Mouse (Mus musculus) kidney, postnatal 0 days (tissue): ENCODE measurements around the gene Man1c1. TPM values are rescaled to one million over a fixed set of nuclear protein-coding genes. Genes with fewer than 3 reads are reported as not detected.

Experiments
- ATAC-seq: fragments of 200-750 bp; cut with Nextera tagmentation; replicated peaks from 2 replicates; pipeline ENCODE4 v1.8.0; 2017; ENCODE audit warnings: low read depth, moderate number of reproducible peaks, moderate TSS enrichment, moderate library complexity; ENCODE audit not compliant: low FRiP score
- DNase-seq: peaks from one replicate; pipeline ENCODE4 v3.0.0-alpha.2; 2016; ENCODE audit warnings: low spot score
- H3K27ac ChIP-seq: fragments of 300-500 bp; sonication (generic); 2 replicates; pipeline ENCODE4 v1.5.1; 2014; ENCODE audit warnings: mild to moderate bottlenecking
- H3K27me3 ChIP-seq: fragments of 300-500 bp; sonication (generic); 2 replicates; pipeline ENCODE4 v1.6.1; 2014; ENCODE audit warnings: low read length, mixed read lengths; ENCODE audit not compliant: insufficient read depth
- H3K36me3 ChIP-seq: fragments of 300-500 bp; sonication (generic); 2 replicates; pipeline ENCODE4 v1.6.1; 2014; ENCODE audit warnings: low read length, mixed read lengths; ENCODE audit not compliant: insufficient read depth
- H3K4me1 ChIP-seq: fragments of 300-500 bp; sonication (generic); replicated peaks from 2 replicates; pipeline ENCODE4 v1.6.1; 2014; ENCODE audit warnings: antibody characterized with exemption, low read length, mixed read lengths; ENCODE audit not compliant: insufficient read depth
- H3K4me2 ChIP-seq: fragments of 300-500 bp; sonication (generic); 2 replicates; pipeline ENCODE4 v1.6.1; 2014; ENCODE audit warnings: mild to moderate bottlenecking, low read length, moderate library complexity, mixed read lengths
- H3K4me3 ChIP-seq: fragments of 300-500 bp; sonication (generic); replicated peaks from 2 replicates; pipeline ENCODE4 v1.5.1; 2014; ENCODE audit warnings: low read depth, low read length
- H3K9ac ChIP-seq: fragments of 300-500 bp; sonication (generic); 2 replicates; pipeline ENCODE4 v1.6.1; 2014; ENCODE audit warnings: low read depth, low read length
- H3K9me3 ChIP-seq: fragments of 300-500 bp; sonication (generic); replicated peaks from 2 replicates; pipeline ENCODE4 v1.6.1; 2016; ENCODE audit warnings: low read length, inconsistent platforms, mixed read lengths
- CTCF ChIP-seq: IDR thresholded peaks from 2 replicates; pipeline ENCODE4 v1.5.1; 2016; ENCODE audit warnings: antibody characterized with exemption, low read depth, mild to moderate bottlenecking, moderate library complexity
- WGBS: fragments of 180-500 bp; shearing (Covaris S2); extraction: QIAGEN DNeasy Blood & Tissue Kit; methylation state at CpG from one replicate; pipeline ENCODE4 v1.1.7; 2014; 5-methylcytosine and 5-hydroxymethylcytosine counted together
- polyA plus RNA-seq: library from polyadenylated mRNA; unstranded; fragments of >200 nt; fragmentation: Nextera tagmentation; extraction: Ambion mirVana; gene quantifications from 2 replicates; pipeline ENCODE4 v1.2.1, GENCODE M21; 2015

Gene Man1c1
- polyA plus RNA-seq, 1 experiment from 2014 or later = 3.2 TPM

GRCm38 (mm10) chr4:134638111-134638550 is 66.0 kb downstream of the Man1c1 start:
- no peaks in the 10 kb centered on the region for H3K36me3 ChIP-seq
- ATAC-seq = no peak
- H3K4me3 ChIP-seq = no peak overlapping the region
- H3K27me3 ChIP-seq = no peaks in the 10 kb centered on the region
- H3K4me1 ChIP-seq = peaks cover 12% of the 10 kb centered on the region; the same call in 1 of the 2 replicates
- peak; percentile 36 for DNase-seq
- TF ChIP-seq CTCF = no peak
- no peak overlapping the region for H3K27ac ChIP-seq
- no peak overlapping the region for H3K4me2 ChIP-seq
- no peaks in the 10 kb centered on the region for H3K9me3 ChIP-seq
- WGBS = 23% methylated on average over 5 of the region's 5 CpGs
- no peak overlapping the region for H3K9ac ChIP-seq

DNA sequence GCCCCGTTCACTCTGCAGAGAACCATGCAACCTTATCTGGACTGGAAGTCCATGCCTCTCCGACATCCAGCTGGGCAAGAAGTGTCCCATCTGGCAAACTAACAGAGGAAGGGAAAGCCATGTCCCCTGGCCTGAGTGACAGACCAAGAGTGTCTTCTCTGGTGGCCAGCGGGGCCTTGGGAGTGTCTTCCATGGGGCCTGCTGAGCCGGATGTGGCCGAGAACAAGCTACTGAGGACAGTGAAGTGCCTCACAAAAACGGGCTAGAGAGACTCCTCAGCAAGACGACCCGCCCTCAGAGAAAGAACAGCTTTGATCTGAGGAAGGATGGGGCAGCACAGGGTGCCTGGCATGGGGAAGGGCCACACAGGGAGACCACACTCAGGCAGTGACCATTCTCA is 67.7 kb downstream of the Man1c1 start:
- ATAC-seq (no peak), DNase-seq (no peak)
- no peak overlapping the region for H3K9ac ChIP-seq
- no peaks in the 10 kb centered on the region for H3K36me3 ChIP-seq
- H3K27ac ChIP-seq = peak overlapping the region; percentile 25; the same call in 1 of the 2 replicates
- H3K27me3 ChIP-seq = no peaks in the 10 kb centered on the region
- 51% methylated on average over 8 of the region's 8 CpGs for WGBS
- no peak overlapping the region for H3K4me2 ChIP-seq
- TF ChIP-seq CTCF = no peak
- H3K9me3 ChIP-seq = no peaks in the 10 kb centered on the region
- peaks cover 20% of the 10 kb centered on the region for H3K4me1 ChIP-seq
- no peak overlapping the region for H3K4me3 ChIP-seq

DNA sequence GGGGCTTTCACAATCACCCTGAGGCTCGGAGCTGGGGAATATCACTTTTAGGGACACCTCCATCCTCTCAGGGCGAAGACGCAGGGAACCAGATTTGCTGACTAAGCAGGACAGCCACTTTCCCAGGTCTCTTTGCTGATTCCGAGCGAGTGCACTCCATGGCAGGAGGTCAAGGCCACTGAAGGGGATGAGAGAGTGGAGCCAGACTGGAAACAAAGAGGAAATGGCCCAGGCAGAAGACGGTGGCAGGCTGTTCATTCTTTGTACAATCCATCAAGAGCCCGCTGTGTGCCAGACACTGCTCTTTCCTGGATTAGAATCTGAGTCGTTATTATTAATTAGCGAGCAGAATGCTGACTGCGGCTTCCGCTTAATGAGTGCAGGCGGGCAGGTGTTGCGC is 70.1 kb downstream of the Man1c1 start:
- Histone ChIP-seq H3K27ac (no peak overlapping the region), H3K9me3 (no peaks in the 10 kb centered on the region), H3K4me1 (peaks cover 20% of the 10 kb centered on the region), H3K4me3 (no peak overlapping the region), H3K27me3 (no peaks in the 10 kb centered on the region), H3K9ac (no peak overlapping the region), H3K4me2 (no peak overlapping the region), H3K36me3 (no peaks in the 10 kb centered on the region)
- DNase-seq (peak; percentile 34), ATAC-seq (no peak)
- 52% methylated on average over 13 of the region's 13 CpGs for WGBS
- no peak for TF ChIP-seq CTCF

DNA sequence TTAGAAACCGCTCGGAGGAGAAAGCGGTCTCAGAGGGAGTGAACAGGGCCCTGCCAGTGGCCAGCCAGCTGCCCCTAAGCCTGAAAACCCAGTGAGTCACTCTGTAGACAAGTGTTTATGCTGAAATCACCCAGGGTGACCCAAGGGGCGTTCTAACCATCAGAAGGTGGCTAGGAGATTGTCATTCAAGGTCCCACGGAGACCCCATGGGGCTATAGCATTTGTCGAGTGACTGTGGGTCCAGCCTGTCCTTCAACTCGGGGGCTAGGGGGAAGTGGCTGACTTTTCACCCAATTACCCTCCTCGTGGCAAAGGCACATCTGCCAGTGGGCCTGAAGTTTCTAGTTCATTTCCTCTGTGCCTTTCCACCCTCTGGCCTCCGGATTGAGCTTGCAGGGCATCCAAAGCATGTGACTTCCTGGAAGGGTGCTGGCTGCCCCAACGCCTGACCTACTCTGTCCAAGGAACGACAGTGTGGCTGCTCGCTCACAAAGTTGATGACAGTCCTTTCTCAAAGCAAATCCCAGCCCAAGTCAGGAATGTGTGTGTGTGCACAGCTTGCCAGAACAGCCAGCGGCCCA is 71.9 kb downstream of the Man1c1 start:
- no peak for TF ChIP-seq CTCF
- Histone ChIP-seq H3K4me2 (no peak overlapping the region), H3K9me3 (no peaks in the 10 kb centered on the region), H3K27me3 (no peaks in the 10 kb centered on the region), H3K4me1 (peaks cover 25% of the 10 kb centered on the region), H3K9ac (no peak overlapping the region), H3K4me3 (no peak overlapping the region), H3K36me3 (no peaks in the 10 kb centered on the region), H3K27ac (peak overlapping the region; percentile 84)
- WGBS = 31% methylated on average over 13 of the region's 13 CpGs
- DNase-seq (peak; percentile 79), ATAC-seq (no peak)

DNA sequence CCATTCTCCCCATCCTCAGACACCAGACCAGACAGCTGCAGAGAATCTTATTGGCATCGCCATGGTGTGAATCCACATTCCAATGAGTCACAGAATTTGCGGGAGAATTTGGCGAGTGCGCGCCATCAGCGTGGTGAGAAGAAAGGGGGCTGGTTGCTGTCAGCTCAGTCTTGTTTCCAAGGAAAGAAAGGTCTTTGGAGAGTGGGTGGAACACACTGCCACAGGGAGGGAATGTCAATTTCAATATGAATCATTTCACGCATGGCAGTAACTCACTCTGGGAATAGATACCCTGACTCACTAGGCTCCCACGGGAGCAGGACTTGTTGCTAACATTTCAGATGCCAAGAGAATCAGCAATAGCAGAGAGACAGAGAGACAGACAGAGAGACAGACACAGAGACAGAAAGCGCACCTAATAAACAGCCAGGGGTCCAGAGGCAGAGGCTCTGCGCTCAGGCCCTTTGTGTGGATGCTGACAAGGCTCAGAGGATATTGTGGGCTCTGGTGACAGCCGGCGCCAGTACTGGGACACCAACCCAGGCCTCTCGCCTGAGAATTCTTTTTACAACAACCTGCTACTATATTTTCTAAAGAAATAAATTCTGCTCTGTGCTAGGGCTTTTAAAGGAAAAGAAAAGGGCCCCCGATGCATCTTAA is 72.5 kb downstream of the Man1c1 start:
- H3K36me3 ChIP-seq = no peaks in the 10 kb centered on the region
- H3K4me1 ChIP-seq = peaks cover 22% of the 10 kb centered on the region
- no peaks in the 10 kb centered on the region for H3K9me3 ChIP-seq
- WGBS = 74% methylated on average over 14 of the region's 14 CpGs
- H3K4me2 ChIP-seq = no peak overlapping the region
- no peak overlapping the region for H3K4me3 ChIP-seq
- TF ChIP-seq CTCF = no peak
- peak overlapping the region; percentile 84 for H3K27ac ChIP-seq
- no peaks in the 10 kb centered on the region for H3K27me3 ChIP-seq
- no peak for DNase-seq
- H3K9ac ChIP-seq = no peak overlapping the region
- no peak for ATAC-seq

- no peak for TF ChIP-seq CTCF
- H3K4me1 ChIP-seq = peaks cover 13% of the 10 kb centered on the region
- peak; percentile 60 for DNase-seq
Measured at GRCm38 (mm10) chr4:134628575-134629384, 75.3 kb downstream of the Man1c1 start.

More at GRCm38 (mm10) chr4:134628575-134629384, 75.3 kb downstream of the Man1c1 start:
- Histone ChIP-seq H3K27me3 (no peaks in the 10 kb centered on the region), H3K36me3 (no peaks in the 10 kb centered on the region), H3K9ac (no peak overlapping the region), H3K4me3 (no peak overlapping the region), H3K9me3 (no peaks in the 10 kb centered on the region), H3K4me2 (no peak overlapping the region), H3K27ac (no peak overlapping the region)
- ATAC-seq = no peak
- 42% methylated on average over 10 of the region's 10 CpGs for whole genome bisulfite sequencing
